ENCODE assay signal across 18 mouse cellular contexts in the genomic region with DNA sequence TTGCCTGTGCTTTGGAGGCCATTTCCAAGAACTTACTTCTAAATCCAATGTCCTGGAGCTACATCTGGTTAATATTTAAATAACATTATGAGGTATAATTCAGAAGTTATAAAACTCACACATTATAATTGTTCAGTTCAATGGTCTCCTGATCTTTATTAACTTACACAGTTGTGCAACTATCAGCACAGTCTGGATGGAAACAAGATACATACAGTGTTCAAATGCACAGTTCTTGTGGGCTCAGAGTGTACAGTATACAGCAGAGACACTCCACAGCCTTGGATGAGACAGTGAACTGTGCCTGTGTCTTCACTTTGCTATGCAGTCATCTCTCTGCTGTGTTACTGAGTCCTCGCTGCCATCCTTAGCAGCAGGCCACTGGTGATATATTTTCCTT.
A peak's percentile ranks its signal among the peaks of the same experiment; 100 is the strongest.
DNase-seq lines count a peak whose midpoint lies in the region; ATAC-seq and TF ChIP-seq lines count a peak whose summit lies in the region.
"Had no signal": no experiment of that assay in that cellular context is flagged by ENCODE, and none has a peak within 500 bp of the region (broad histone marks: within the 10 kb centered on the region; RNA-seq: fewer than 3 reads in every experiment).

No protein-coding gene starts in this region.

- TF ChIP-seq POLR2A in cerebellum, adult 2 months (IDR thresholded peaks at IDR 0.05; ENCODE audit: borderline replicate concordance, insufficient read depth, low read length): no peak

- no peak overlapping the region for H3K9ac ChIP-seq in intestine, embryonic 16.5 days (ENCODE audit: low read depth, low read length)
- H3K9ac ChIP-seq in intestine, embryonic 15.5 days: no peak overlapping the region
- H3K9ac ChIP-seq in liver, embryonic 12.5 days: no peak overlapping the region
- H3K9ac ChIP-seq: embryonic facial prominence, embryonic 12.5 days; forebrain, embryonic 13.5 days; forebrain, embryonic 15.5 days; forebrain, postnatal 0 days had no signal

- H3K4me2 ChIP-seq in intestine, embryonic 16.5 days (ENCODE audit: low read depth, low read length): no peak overlapping the region
- H3K4me2 ChIP-seq in intestine, embryonic 15.5 days (replicated peaks): no peak overlapping the region
- no peak overlapping the region for H3K4me2 ChIP-seq in liver, embryonic 12.5 days
- H3K4me2 ChIP-seq: embryonic facial prominence, embryonic 12.5 days; forebrain, embryonic 13.5 days; forebrain, embryonic 15.5 days had no signal

- no peak overlapping the region for H3K4me3 ChIP-seq in cerebellum, adult 2 months (replicated peaks; ENCODE audit: insufficient read depth, low read depth, low read length)
- no peak overlapping the region for H3K4me3 ChIP-seq in intestine, embryonic 16.5 days (ENCODE audit: low read length)
- no peak overlapping the region for H3K4me3 ChIP-seq in intestine, embryonic 15.5 days (replicated peaks)
- H3K4me3 ChIP-seq in liver, embryonic 12.5 days: no peak overlapping the region
- H3K4me3 ChIP-seq: embryonic facial prominence, embryonic 12.5 days; forebrain, embryonic 13.5 days; forebrain, embryonic 15.5 days had no signal

- H3K36me3 ChIP-seq in intestine, embryonic 16.5 days (ENCODE audit: control insufficient read depth, insufficient read depth, low read length): no peaks in the 10 kb centered on the region
- H3K36me3 ChIP-seq in intestine, embryonic 15.5 days: no peaks in the 10 kb centered on the region
- H3K36me3 ChIP-seq in liver, embryonic 12.5 days: no peaks in the 10 kb centered on the region
- H3K36me3 ChIP-seq: embryonic facial prominence, embryonic 12.5 days; forebrain, embryonic 15.5 days; G1E had no signal

- peak overlapping the region; percentile 84 for H3K27ac ChIP-seq in cerebellum, adult 2 months (ENCODE audit: insufficient read depth, low read length)
- no peak overlapping the region for H3K27ac ChIP-seq in intestine, embryonic 16.5 days (ENCODE audit: low read length)
- no peak overlapping the region for H3K27ac ChIP-seq in intestine, embryonic 15.5 days
- H3K27ac ChIP-seq in liver, embryonic 12.5 days: no peak overlapping the region
- H3K27ac ChIP-seq: embryonic facial prominence, embryonic 12.5 days; forebrain, embryonic 13.5 days; forebrain, embryonic 15.5 days had no signal

- no peak for TF ChIP-seq CTCF in cerebellum, adult 2 months (IDR thresholded peaks at IDR 0.05; ENCODE audit: borderline replicate concordance, insufficient read depth, low read depth, low read length)

- 64% methylated on average over 1 of the region's 1 CpGs for WGBS in cerebellum, adult 2 months
- 89% methylated on average over 1 of the region's 1 CpGs for WGBS in intestine, embryonic 16.5 days
- 90% methylated on average over 1 of the region's 1 CpGs for WGBS in intestine, embryonic 15.5 days
- 84% methylated on average over 1 of the region's 1 CpGs for WGBS in liver, embryonic 12.5 days (ENCODE audit: insufficient replicate concordance)

- peaks cover 5% of the 10 kb centered on the region for H3K4me1 ChIP-seq in cerebellum, adult 2 months (ENCODE audit: control insufficient read depth, insufficient read depth, low read length)
- no peaks in the 10 kb centered on the region for H3K4me1 ChIP-seq in intestine, embryonic 16.5 days (ENCODE audit: control insufficient read depth, insufficient read depth, low read length)
- H3K4me1 ChIP-seq in intestine, embryonic 15.5 days (replicated peaks): no peaks in the 10 kb centered on the region
- H3K4me1 ChIP-seq in liver, embryonic 12.5 days: no peaks in the 10 kb centered on the region
- H3K4me1 ChIP-seq: embryonic facial prominence, embryonic 12.5 days had no signal

- ATAC-seq in intestine, embryonic 16.5 days: peak; percentile 65
- ATAC-seq in intestine, embryonic 15.5 days: no peak
- ATAC-seq in liver, embryonic 12.5 days: no peak
- ATAC-seq: activated CD4-positive, CD25-positive, alpha-beta regulatory T cell, adult 4 months; CD4-positive, CD25-positive, alpha-beta regulatory T cell, adult 4 months; forebrain, embryonic 13.5 days; forebrain, embryonic 15.5 days; forebrain, postnatal 0 days had no signal

- no peak for DNase-seq in cerebellum, adult 2 months
- no peak for DNase-seq in cerebellum, postnatal 25 days
- DNase-seq: adrenal gland, adult 8-10 months; adrenal gland, postnatal 14 days; adrenal gland, postnatal 36 days; B cell, adult 2 months; forebrain, postnatal 0 days had no signal

- H3K9me3 ChIP-seq in intestine, embryonic 16.5 days (ENCODE audit: control insufficient read depth, low read length): no peaks in the 10 kb centered on the region
- no peaks in the 10 kb centered on the region for H3K9me3 ChIP-seq in intestine, embryonic 15.5 days
- H3K9me3 ChIP-seq in liver, embryonic 12.5 days (replicated peaks): no peaks in the 10 kb centered on the region
- H3K9me3 ChIP-seq: embryonic facial prominence, embryonic 12.5 days; forebrain, embryonic 13.5 days; forebrain, embryonic 15.5 days; G1E had no signal

- H3K27me3 ChIP-seq in cerebellum, adult 2 months (ENCODE audit: control insufficient read depth, insufficient read depth, low read length): no peaks in the 10 kb centered on the region
- no peaks in the 10 kb centered on the region for H3K27me3 ChIP-seq in intestine, embryonic 16.5 days (replicated peaks; ENCODE audit: control insufficient read depth, insufficient read depth, low read length)
- H3K27me3 ChIP-seq in intestine, embryonic 15.5 days (replicated peaks): no peaks in the 10 kb centered on the region
- no peaks in the 10 kb centered on the region for H3K27me3 ChIP-seq in liver, embryonic 12.5 days (replicated peaks)
- H3K27me3 ChIP-seq: CH12.LX; embryonic facial prominence, embryonic 12.5 days; forebrain, embryonic 13.5 days; forebrain, embryonic 15.5 days; Patski had no signal
